Mouse (Mus musculus): ENCODE measurements around the gene 1700034J05Rik. TPM values are rescaled to one million over a fixed set of nuclear protein-coding genes. Genes with fewer than 3 reads are reported as not detected.

1700034J05Rik gene
- not detected in 2 replicates for total RNA-seq (2017)

- no peak for ATAC-seq (ENCODE audit: extremely low read depth, insufficient number of reproducible peaks, low FRiP score, poor library complexity, severe bottlenecking)
Measured at GRCm38 (mm10) chr6:146954258-146954657, at the start of gene 1700034J05Rik. Gene 1700034J05Rik, minus strand, starts transcription at chr6:146954422.

DNA sequence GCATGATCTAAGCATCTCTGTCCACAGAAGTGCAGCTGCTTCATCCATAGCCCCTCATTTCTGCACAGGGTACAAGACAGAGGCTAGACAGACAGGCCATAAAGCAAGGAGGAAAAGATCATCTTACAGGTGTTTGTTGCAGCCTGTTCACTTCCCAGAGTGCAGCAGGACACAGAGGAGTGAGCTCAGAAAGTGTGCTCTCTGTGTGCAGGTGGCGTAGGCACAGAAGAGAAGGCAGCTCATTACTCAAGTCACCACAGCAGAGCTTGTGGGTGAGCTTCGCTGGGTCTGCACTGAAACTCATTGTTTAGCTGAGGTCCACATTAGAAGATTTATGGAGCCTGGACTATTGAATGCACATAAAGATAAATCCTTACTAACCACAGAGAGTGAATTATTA lies 45.5 kb upstream of the 1700034J05Rik start:
- ATAC-seq (ENCODE audit: extremely low read depth, insufficient number of reproducible peaks, low FRiP score, poor library complexity, severe bottlenecking), result no peak

GRCm38 (mm10) chr6:146999302-146999701 lies 45.1 kb upstream of the 1700034J05Rik start:
- no peak for ATAC-seq (ENCODE audit: extremely low read depth, insufficient number of reproducible peaks, low FRiP score, poor library complexity, severe bottlenecking)

- ATAC-seq (ENCODE audit: extremely low read depth, insufficient number of reproducible peaks, low FRiP score, poor library complexity, severe bottlenecking), result no peak
Measured at GRCm38 (mm10) chr6:146998710-146999109, 44.5 kb upstream of the 1700034J05Rik start.

DNA sequence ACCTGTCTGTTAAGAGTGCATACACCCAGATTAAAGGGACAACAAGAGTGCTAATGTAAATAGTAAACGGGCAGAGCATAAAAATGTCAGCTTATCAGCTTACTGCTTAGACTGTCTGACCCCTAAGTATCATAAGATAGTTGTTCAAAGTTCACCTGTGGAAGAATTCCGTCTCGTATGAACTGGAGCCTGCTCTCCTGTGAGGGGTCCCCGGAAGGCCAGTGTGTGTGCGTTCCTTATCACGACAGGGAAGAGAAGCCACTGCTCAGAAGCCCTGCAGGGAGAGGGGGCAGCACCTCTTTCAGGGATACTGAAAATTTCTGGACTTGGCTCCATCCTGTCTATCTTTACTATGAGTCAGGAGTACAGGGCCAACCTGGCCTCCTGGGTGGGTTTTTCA lies 42.8 kb upstream of the 1700034J05Rik start:
- ATAC-seq (ENCODE audit: extremely low read depth, insufficient number of reproducible peaks, low FRiP score, poor library complexity, severe bottlenecking), result no peak

DNA sequence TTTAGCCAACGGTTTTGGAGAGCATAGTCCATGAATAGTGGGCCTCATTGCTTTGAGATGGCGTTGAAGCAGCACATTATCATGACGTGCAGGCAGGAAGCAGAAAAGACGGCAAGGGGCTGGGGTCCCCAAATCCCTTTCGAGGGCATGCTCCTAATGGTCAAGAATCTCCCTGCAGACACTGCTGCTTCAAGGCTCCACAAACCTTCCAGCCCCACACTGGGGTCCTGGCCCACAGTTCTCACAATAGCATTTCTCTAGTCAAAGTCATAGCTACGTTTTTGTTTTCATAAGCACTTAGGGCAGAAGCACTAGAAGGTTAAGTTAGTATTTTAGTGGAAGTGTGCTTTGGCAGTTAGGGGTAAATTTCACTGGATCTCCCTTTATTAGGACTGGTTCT lies 41.7 kb upstream of the 1700034J05Rik start:
- ATAC-seq (ENCODE audit: extremely low read depth, insufficient number of reproducible peaks, low FRiP score, poor library complexity, severe bottlenecking), result no peak

DNA sequence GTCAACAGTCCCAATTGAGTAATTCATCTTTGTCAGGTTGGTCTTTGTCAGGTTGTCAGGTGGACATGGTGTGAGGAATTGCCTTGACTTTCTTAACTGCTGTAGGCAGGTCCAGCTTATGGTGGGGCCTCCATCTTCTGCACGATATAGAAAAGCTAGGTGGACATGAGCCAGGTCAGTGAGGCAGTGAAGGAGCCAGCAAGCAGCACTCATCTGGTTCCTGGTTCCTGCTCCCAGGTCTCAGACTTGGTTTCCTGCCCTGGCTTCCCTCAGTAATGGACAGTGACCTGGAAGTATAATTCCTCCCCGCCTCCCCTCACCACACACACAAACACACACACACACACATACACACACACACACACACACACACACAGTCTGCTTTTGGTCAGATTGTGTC lies 41.2 kb upstream of the 1700034J05Rik start:
- no peak for ATAC-seq (ENCODE audit: extremely low read depth, insufficient number of reproducible peaks, low FRiP score, poor library complexity, severe bottlenecking)

DNA sequence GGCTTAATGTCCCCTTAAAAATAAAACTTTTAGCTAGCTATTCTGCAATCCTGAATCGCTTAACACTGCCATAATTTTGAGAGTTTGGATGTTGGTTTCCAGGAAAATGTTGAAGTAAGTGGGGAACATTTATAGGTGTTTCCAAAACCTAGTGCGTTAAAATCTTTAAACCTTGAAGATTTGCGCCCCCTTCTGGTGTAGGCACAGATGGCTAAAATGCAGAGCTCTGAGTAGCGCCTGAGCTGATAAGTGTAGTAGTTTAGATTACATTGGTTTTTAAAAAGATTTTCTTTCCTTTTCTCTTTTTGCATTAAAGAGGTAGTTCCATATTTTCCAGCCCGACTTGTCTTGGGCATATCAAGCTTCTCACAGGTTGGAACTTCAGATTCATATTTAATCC lies 40.0 kb upstream of the 1700034J05Rik start:
- no peak for ATAC-seq (ENCODE audit: extremely low read depth, insufficient number of reproducible peaks, low FRiP score, poor library complexity, severe bottlenecking)

GRCm38 (mm10) chr6:146984569-146984968 lies 30.3 kb upstream of the 1700034J05Rik start:
- no peak for ATAC-seq (ENCODE audit: extremely low read depth, insufficient number of reproducible peaks, low FRiP score, poor library complexity, severe bottlenecking)

GRCm38 (mm10) chr6:146981249-146981835 lies 27.1 kb upstream of the 1700034J05Rik start:
- ATAC-seq (ENCODE audit: extremely low read depth, insufficient number of reproducible peaks, low FRiP score, poor library complexity, severe bottlenecking), result no peak

DNA sequence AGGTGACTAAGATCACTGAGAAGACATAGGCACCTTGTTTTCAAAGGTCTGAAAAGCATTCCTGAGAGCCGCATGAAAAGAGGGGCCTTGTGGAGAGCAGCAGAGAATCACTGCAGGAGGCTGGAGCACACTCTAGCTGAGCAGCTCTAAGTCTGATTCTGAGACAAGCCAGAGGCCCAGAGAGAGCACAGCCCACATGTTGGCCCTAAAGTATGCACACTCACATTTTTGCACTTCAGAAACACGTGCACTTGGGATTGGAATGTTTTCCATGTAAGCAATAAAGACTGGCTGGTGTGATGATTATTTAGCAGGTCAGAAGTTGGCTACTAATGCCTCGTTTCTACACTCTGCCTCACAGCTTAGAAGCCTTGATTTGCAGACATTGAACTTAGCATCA lies 25.7 kb upstream of the 1700034J05Rik start:
- no peak for ATAC-seq (ENCODE audit: extremely low read depth, insufficient number of reproducible peaks, low FRiP score, poor library complexity, severe bottlenecking)

DNA sequence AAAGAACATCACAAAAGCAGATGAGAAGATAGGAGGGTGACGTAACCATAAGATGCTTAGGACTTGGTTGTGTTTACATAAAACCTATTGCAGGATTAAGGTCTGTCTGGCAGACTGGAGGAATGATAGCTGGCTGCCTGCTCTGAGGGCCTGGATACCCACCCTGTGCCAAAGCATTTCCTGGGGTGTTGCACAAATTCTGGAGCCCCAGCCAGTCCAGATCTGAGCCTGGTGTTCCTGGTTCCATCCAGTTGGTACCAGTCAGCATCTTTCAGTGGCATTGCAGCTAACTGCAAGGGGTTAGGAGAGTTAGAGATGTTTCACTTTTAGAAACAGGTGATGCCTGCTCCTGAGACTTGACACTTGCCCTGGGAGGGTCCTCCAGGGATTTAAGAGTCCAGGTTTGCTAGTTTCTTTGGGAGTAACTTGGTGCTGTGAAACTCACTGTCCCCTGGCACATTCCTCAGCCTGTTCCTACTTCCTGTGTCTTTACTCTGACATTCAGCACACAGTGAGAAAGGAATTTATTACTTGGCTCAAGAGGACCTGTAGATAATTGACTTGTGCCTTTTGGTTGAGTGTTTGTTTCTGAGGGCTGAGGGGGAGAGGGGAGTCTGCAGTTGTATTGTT lies 25.0 kb upstream of the 1700034J05Rik start:
- ATAC-seq (ENCODE audit: extremely low read depth, insufficient number of reproducible peaks, low FRiP score, poor library complexity, severe bottlenecking), result no peak

- no peak for ATAC-seq (ENCODE audit: extremely low read depth, insufficient number of reproducible peaks, low FRiP score, poor library complexity, severe bottlenecking)
Measured at GRCm38 (mm10) chr6:146978691-146979114, 24.5 kb upstream of the 1700034J05Rik start.

GRCm38 (mm10) chr6:146976446-146976845 lies 22.2 kb upstream of the 1700034J05Rik start:
- no peak for ATAC-seq (ENCODE audit: extremely low read depth, insufficient number of reproducible peaks, low FRiP score, poor library complexity, severe bottlenecking)

GRCm38 (mm10) chr6:146973830-146974229 lies 19.6 kb upstream of the 1700034J05Rik start:
- no peak for ATAC-seq (ENCODE audit: extremely low read depth, insufficient number of reproducible peaks, low FRiP score, poor library complexity, severe bottlenecking)

DNA sequence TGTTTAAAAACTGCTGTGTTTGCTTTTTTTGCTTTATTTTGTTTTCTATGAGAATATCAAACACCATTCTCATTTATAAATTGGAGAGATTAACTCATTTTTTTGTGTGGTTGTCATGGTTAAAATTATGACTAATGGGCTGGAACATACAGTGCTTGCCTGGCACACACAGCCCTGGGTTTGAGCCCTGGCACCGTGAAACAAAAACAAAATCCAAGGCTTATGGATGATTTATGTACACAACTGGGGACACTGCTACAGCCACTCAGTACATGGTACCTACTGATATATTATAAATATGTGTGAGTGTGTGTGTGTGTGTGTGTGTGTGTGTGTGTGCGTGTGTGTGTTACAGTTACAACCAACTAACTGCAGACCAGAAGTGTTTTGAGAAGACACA lies 19.2 kb upstream of the 1700034J05Rik start:
- ATAC-seq (ENCODE audit: extremely low read depth, insufficient number of reproducible peaks, low FRiP score, poor library complexity, severe bottlenecking), result no peak

DNA sequence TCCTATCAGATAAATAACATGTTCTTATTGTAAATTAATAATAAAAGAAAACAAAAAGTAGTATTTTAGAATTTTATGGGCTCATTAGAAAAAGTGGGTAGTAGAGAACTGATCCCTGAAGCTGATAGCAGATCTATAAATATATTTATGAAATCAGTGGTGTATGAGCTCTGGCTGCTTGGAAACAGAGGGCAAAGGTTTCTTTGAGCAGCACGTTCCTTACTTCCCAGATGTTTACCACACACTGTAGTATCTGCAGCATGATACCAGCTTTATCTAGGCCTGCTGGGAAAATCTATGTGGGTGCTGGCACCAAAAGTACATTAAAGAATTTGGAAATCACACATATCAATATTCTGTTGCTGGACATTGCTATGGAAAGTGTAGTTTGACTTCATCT lies 18.5 kb upstream of the 1700034J05Rik start:
- ATAC-seq (ENCODE audit: extremely low read depth, insufficient number of reproducible peaks, low FRiP score, poor library complexity, severe bottlenecking), result no peak

DNA sequence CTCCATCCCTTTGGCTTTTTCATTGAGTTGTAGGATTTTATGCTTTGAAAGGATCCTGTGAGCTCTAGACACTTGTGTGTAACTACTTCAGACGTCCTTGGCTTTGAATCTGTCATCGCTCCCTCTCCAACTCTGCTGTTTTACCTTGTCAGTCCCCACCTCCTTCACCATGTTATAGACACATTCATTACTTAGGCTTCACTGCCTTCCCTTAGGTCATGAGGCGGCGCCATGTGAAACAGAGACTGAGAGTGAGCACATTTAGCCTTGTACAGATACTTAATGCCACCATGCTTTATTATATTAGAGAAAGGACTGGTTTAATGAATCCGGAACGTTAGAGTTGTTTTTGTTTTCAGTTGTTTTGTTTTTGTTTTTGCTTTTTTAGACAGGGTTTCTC lies 17.8 kb upstream of the 1700034J05Rik start:
- ATAC-seq (ENCODE audit: extremely low read depth, insufficient number of reproducible peaks, low FRiP score, poor library complexity, severe bottlenecking), result no peak

- no peak for ATAC-seq (ENCODE audit: extremely low read depth, insufficient number of reproducible peaks, low FRiP score, poor library complexity, severe bottlenecking)
Measured at GRCm38 (mm10) chr6:146971366-146971765, 17.1 kb upstream of the 1700034J05Rik start.

- no peak for ATAC-seq (ENCODE audit: extremely low read depth, insufficient number of reproducible peaks, low FRiP score, poor library complexity, severe bottlenecking)
Measured at GRCm38 (mm10) chr6:146970811-146971210, 16.6 kb upstream of the 1700034J05Rik start.

DNA sequence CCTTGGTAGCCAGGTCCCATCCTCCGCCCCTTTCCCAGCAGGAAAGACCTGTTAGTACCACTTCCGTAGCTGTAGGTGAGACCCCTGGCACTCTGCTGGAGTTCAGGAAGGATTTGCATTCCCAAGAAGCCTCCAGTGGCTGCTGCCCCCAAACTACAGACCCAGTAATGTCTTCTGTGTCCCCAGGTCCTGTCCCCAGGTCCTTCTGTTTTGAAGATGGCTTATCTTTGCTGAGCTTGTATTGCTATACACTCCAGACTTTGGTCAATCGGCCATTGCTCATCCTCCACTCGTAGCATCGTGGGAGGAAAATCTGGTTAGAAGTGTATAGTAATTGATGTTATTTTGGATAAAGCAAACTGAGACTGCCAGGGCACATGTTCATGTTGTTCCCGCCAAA lies 13.6 kb upstream of the 1700034J05Rik start:
- no peak for ATAC-seq (ENCODE audit: extremely low read depth, insufficient number of reproducible peaks, low FRiP score, poor library complexity, severe bottlenecking)
